Comparison of ENCODE assay signal across 8 mouse cellular contexts in the genomic region with DNA sequence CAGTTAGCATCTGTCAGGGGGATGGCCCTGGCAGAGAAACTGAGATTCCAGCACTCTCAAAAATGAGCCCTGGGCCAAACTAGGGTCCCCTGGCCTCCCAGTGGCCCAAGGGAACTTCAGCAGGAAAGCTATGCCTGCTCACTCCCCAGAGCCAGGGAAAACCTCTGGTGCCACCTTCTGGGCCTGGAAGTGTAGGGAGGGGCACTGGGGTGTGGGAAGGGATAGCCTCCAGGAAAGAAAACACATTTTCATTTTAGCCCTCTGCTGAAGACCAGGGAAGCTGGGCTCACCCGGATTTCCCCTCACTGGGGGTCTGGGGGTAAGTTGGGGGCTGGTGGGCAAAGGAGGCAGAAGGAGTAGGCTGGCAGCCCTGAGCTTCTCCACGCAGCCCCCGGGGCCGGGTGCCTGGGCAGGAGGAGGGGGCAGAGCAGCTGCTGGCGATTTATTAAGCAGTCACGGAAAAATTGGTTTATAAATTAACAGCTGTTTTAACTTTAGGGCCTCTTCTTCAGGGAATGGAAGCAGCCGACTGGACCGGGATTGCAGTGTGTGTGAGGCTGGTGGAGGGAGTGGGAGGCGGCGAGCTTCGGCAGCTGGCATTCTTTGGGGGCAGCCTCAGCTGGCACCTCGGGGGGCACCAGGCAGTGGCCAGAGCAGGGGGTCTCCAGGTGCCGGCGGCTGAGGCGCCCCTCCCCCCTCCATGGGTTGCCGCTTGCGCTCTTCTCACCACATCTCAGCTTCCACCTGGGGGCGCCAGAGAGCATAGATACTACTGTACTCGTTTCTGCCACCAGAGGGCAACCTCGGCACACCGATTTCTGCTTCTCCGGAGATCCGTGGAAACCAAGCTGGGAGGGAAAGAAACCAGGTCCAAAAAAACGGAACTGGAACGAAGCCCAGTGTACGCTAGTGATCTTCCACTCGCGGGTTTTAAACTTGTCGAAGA. TPM values are rescaled to one million over a fixed set of nuclear protein-coding genes. Genes with fewer than 3 reads are reported as not detected.
DNase-seq lines count a peak whose midpoint lies in the region; ATAC-seq and TF ChIP-seq lines count a peak whose summit lies in the region.

No protein-coding gene starts in this region.

- peak; percentile 100 for TF ChIP-seq CTCF in lung, postnatal 0 days (IDR thresholded peaks at IDR 0.05)

- H3K9ac ChIP-seq in hindbrain, embryonic 11.5 days (ENCODE audit: low read depth, low read length): no peak overlapping the region
- H3K9ac ChIP-seq in lung, postnatal 0 days (replicated peaks; ENCODE audit: low read depth): no peak overlapping the region

- no peaks in the 10 kb centered on the region for H3K9me3 ChIP-seq in hindbrain, embryonic 11.5 days (ENCODE audit: control insufficient read depth, low read length)
- H3K9me3 ChIP-seq in lung, postnatal 0 days (ENCODE audit: low read length): no peaks in the 10 kb centered on the region

- no peak overlapping the region for H3K27ac ChIP-seq in hindbrain, embryonic 11.5 days (ENCODE audit: low read depth, low read length)
- H3K27ac ChIP-seq in lung, postnatal 0 days (ENCODE audit: low read length): no peak overlapping the region

- peaks cover 75% of the 10 kb centered on the region for H3K27me3 ChIP-seq in hindbrain, embryonic 11.5 days (ENCODE audit: control insufficient read depth, insufficient read depth, low read length)
- peaks cover 29% of the 10 kb centered on the region for H3K27me3 ChIP-seq in lung, postnatal 0 days (replicated peaks; ENCODE audit: insufficient read depth, low read length)

- no peaks in the 10 kb centered on the region for H3K36me3 ChIP-seq in hindbrain, embryonic 11.5 days (ENCODE audit: control insufficient read depth, insufficient read depth, low read length)
- no peaks in the 10 kb centered on the region for H3K36me3 ChIP-seq in lung, postnatal 0 days (ENCODE audit: insufficient read depth, low read length)

- peak overlapping the region; percentile 25; the same call in 1 of the 2 replicates for H3K4me2 ChIP-seq in hindbrain, embryonic 11.5 days (replicated peaks; ENCODE audit: low read depth, low read length)
- peak overlapping the region; percentile 57 for H3K4me2 ChIP-seq in lung, postnatal 0 days (replicated peaks; ENCODE audit: low read depth, low read length)

- WGBS in hindbrain, embryonic 11.5 days: 3% methylated on average over 29 of the region's 29 CpGs
- 2% methylated on average over 29 of the region's 29 CpGs for WGBS in lung, postnatal 0 days

- no peak overlapping the region for H3K4me3 ChIP-seq in hindbrain, embryonic 11.5 days (ENCODE audit: low read depth, low read length)
- H3K4me3 ChIP-seq in lung, postnatal 0 days (ENCODE audit: low read depth, low read length): peak overlapping the region; percentile 21

- TF ChIP-seq EP300 in lung, postnatal 0 days (IDR thresholded peaks at IDR 0.05): no peak

- peak; percentile 75 for DNase-seq in MEL-GATA-1-ER (ENCODE audit: extremely low read depth, low read depth)
- peak; percentile 98 for DNase-seq in cerebellum, adult 9-10 months
- peak; percentile 90 to 100 for DNase-seq in frontal cortex, adult 2 months (ENCODE audit: extremely low spot score in 1 of 2, low spot score in 1 of 2)
- DNase-seq in hindbrain, embryonic 11.5 days (ENCODE audit: low spot score): peak; percentile 98
- DNase-seq in layer of hippocampus, postnatal 10 days (ENCODE audit: low spot score in 2 of 2): peak; percentile 100
- peak; percentile 87 for DNase-seq in lung, postnatal 0 days (ENCODE audit: low spot score)
- peak; percentile 99 for DNase-seq in ovary, postnatal 14 days (ENCODE audit: low spot score)
- peak; percentile 88 for DNase-seq in thymus, postnatal 14 days

- ATAC-seq in hindbrain, embryonic 11.5 days (ENCODE audit: low FRiP score): no peak
- peak; percentile 59 for ATAC-seq in lung, postnatal 0 days

- H3K4me1 ChIP-seq in hindbrain, embryonic 11.5 days (replicated peaks; ENCODE audit: control insufficient read depth, insufficient read depth, low read length): peaks cover 6% of the 10 kb centered on the region
- H3K4me1 ChIP-seq in lung, postnatal 0 days (ENCODE audit: insufficient read depth, low read depth, low read length): peaks cover 6% of the 10 kb centered on the region; the same call in 1 of the 2 replicates

RNA-seq across cellular contexts. Expression of a gene that starts 5.9 kb away (rescaled TPM):
- 104 and 156 TPM in 2 replicates for polyA plus RNA-seq in frontal cortex, adult 2 months (2012; rRNA removed)
- 0.29 and 0.70 TPM in 2 replicates for polyA plus RNA-seq in hindbrain, embryonic 11.5 days (2014; fragmentation: Nextera tagmentation; extraction: Ambion mirVana)
- total RNA-seq in layer of hippocampus, postnatal 10 days (2021): 10 to 100 TPM; 17.5 to 24.1 TPM
- polyA plus RNA-seq in lung, postnatal 0 days (2015; fragmentation: Nextera tagmentation; extraction: Ambion mirVana): 11.8 and 18.6 TPM in 2 replicates

RNA-seq across cellular contexts. Expression of a gene that starts 12.8 kb away (rescaled TPM):
- 33.9 and 34.2 TPM in 2 replicates for polyA plus RNA-seq in frontal cortex, adult 2 months (2012; rRNA removed)
- polyA plus RNA-seq in hindbrain, embryonic 11.5 days (2014; fragmentation: Nextera tagmentation; extraction: Ambion mirVana): 0.27 and 0.36 TPM in 2 replicates
- total RNA-seq in layer of hippocampus, postnatal 10 days (2021): 100 to 1,000 TPM; 114 to 118 TPM
- not detected in 2 replicates for polyA plus RNA-seq in lung, postnatal 0 days (2015; fragmentation: Nextera tagmentation; extraction: Ambion mirVana)

RNA-seq across cellular contexts. Expression of a gene that starts 15.9 kb away (rescaled TPM):
- polyA plus RNA-seq in frontal cortex, adult 2 months (2012; rRNA removed): 52.3 and 59.1 TPM in 2 replicates
- polyA plus RNA-seq in hindbrain, embryonic 11.5 days (2014; fragmentation: Nextera tagmentation; extraction: Ambion mirVana): 40.1 and 43.2 TPM in 2 replicates
- 10 to 100 TPM; 19.2 to 19.5 TPM for total RNA-seq in layer of hippocampus, postnatal 10 days (2021)
- 69.9 and 73.1 TPM in 2 replicates for polyA plus RNA-seq in lung, postnatal 0 days (2015; fragmentation: Nextera tagmentation; extraction: Ambion mirVana)

RNA-seq across cellular contexts. Expression of a gene that starts 41.3 kb away (rescaled TPM):
- 9.7 and 14.2 TPM in 2 replicates for polyA plus RNA-seq in frontal cortex, adult 2 months (2012; rRNA removed)
- 0.53 and 0.54 TPM in 2 replicates for polyA plus RNA-seq in hindbrain, embryonic 11.5 days (2014; fragmentation: Nextera tagmentation; extraction: Ambion mirVana)
- total RNA-seq in layer of hippocampus, postnatal 10 days (2021): 1 to 10 TPM; 1.4 to 1.6 TPM
- 5.8 and 6.4 TPM in 2 replicates for polyA plus RNA-seq in lung, postnatal 0 days (2015; fragmentation: Nextera tagmentation; extraction: Ambion mirVana)

RNA-seq across cellular contexts. Expression of a gene that starts 44.0 kb away (rescaled TPM):
- 0.84 and 1.1 TPM in 2 replicates for polyA plus RNA-seq in frontal cortex, adult 2 months (2012; rRNA removed)
- polyA plus RNA-seq in hindbrain, embryonic 11.5 days (2014; fragmentation: Nextera tagmentation; extraction: Ambion mirVana): 0.54 and 0.93 TPM in 2 replicates
- not detected for total RNA-seq in layer of hippocampus, postnatal 10 days (2021)
- 0.12 TPM in 1 of 2 replicates, not detected in the other for polyA plus RNA-seq in lung, postnatal 0 days (2015; fragmentation: Nextera tagmentation; extraction: Ambion mirVana)

Comparison
In these comparisons a context has a peak if more than half of its experiments do, and no peak if none do; other contexts are left out.
1. RNA of a gene that starts 12.8 kb away (polyA plus RNA-seq): 33.9 to 34.2 TPM in frontal cortex, adult 2 months; 0.27 to 0.36 TPM in hindbrain, embryonic 11.5 days and not detected in lung, postnatal 0 days; every median in the first group is over 10 times any median in the second.
2. Peak in every context shown above with its lines, with median percentiles within 50 percentile points of each other: DNase-seq.